Mouse (Mus musculus) intestine, postnatal 0 days (tissue): ENCODE measurements at regions not wholly inside any gene's neighbourhood (a gene's known extent, or its start where the extent isn't known, plus 50 kb on each side); places are given as distances from the start of the nearest gene placed in this dataset.

Experiments used
- ATAC-seq: fragments of 200-750 bp; cut with Nextera tagmentation; 2 replicates; pipeline ENCODE4 v1.8.0; 2017; ENCODE audit warnings: mild to moderate bottlenecking, moderate TSS enrichment, moderate library complexity
- H3K27ac ChIP-seq: fragments of 300-500 bp; sonication (generic); 2 replicates; pipeline ENCODE4 v1.5.1; 2014; ENCODE audit warnings: mild to moderate bottlenecking, low read depth, low read length, moderate library complexity
- H3K27me3 ChIP-seq: fragments of 300-500 bp; sonication (generic); replicated peaks from 2 replicates; pipeline ENCODE4 v1.6.1; 2014; ENCODE audit warnings: low read length, mixed read lengths; ENCODE audit not compliant: control insufficient read depth, insufficient read depth
- H3K36me3 ChIP-seq: fragments of 300-500 bp; sonication (generic); 2 replicates; pipeline ENCODE4 v1.6.1; 2014; ENCODE audit warnings: mild to moderate bottlenecking, moderate library complexity; ENCODE audit not compliant: control insufficient read depth, insufficient read depth
- H3K4me1 ChIP-seq: fragments of 300-500 bp; sonication (generic); replicated peaks from 2 replicates; pipeline ENCODE4 v1.6.1; 2014; ENCODE audit warnings: antibody characterized with exemption, low read length, mixed read lengths; ENCODE audit not compliant: control insufficient read depth, insufficient read depth
- H3K4me2 ChIP-seq: fragments of 300-500 bp; sonication (generic); replicated peaks from 2 replicates; pipeline ENCODE4 v1.6.1; 2014; ENCODE audit warnings: low read depth, mild to moderate bottlenecking, moderate library complexity
- H3K4me3 ChIP-seq: fragments of 300-500 bp; sonication (generic); 2 replicates; pipeline ENCODE4 v1.5.1; 2014; ENCODE audit warnings: low read depth, low read length
- H3K9ac ChIP-seq: fragments of 300-500 bp; sonication (generic); 2 replicates; pipeline ENCODE4 v1.6.1; 2014; ENCODE audit warnings: mild to moderate bottlenecking, low read depth, low read length
- H3K9me3 ChIP-seq: fragments of 300-500 bp; sonication (generic); 2 replicates; pipeline ENCODE4 v1.6.1; 2016; ENCODE audit warnings: mixed run types; ENCODE audit not compliant: control insufficient read depth
- CTCF ChIP-seq: sonication (generic); IDR thresholded peaks from 2 replicates; pipeline ENCODE4 v1.5.1; 2016; ENCODE audit warnings: low read depth, mild to moderate bottlenecking, control low read depth, antibody characterized with exemption, moderate library complexity
- WGBS: fragments of 180-500 bp; shearing (Covaris S2); extraction: QIAGEN DNeasy Blood & Tissue Kit; methylation state at CpG from one replicate; pipeline ENCODE4 v1.1.7; 2014; 5-methylcytosine and 5-hydroxymethylcytosine counted together

GRCm38 (mm10) chr6:49893113-49893512 is 70.6 kb downstream of the Npy start:
- H3K4me1 ChIP-seq, result no peaks in the 10 kb centered on the region
- H3K36me3 ChIP-seq, result no peaks in the 10 kb centered on the region
- ATAC-seq, result no peak
- TF ChIP-seq CTCF, result no peak
- no peaks in the 10 kb centered on the region for H3K27me3 ChIP-seq
- H3K9me3 ChIP-seq, result no peaks in the 10 kb centered on the region
- H3K9ac ChIP-seq, result no peak overlapping the region
- no peak overlapping the region for H3K4me2 ChIP-seq
- no peak overlapping the region for H3K4me3 ChIP-seq
- H3K27ac ChIP-seq, result no peak overlapping the region
- WGBS, result 80% methylated on average over 7 of the region's 7 CpGs

- 96% methylated on average over 3 of the region's 3 CpGs for WGBS
- no peaks in the 10 kb centered on the region for H3K4me1 ChIP-seq
- no peaks in the 10 kb centered on the region for H3K9me3 ChIP-seq
- no peaks in the 10 kb centered on the region for H3K27me3 ChIP-seq
- H3K4me3 ChIP-seq, result no peak overlapping the region
- no peak for ATAC-seq
- no peak overlapping the region for H3K27ac ChIP-seq
- no peaks in the 10 kb centered on the region for H3K36me3 ChIP-seq
- H3K4me2 ChIP-seq, result no peak overlapping the region
- TF ChIP-seq CTCF, result no peak
- H3K9ac ChIP-seq, result no peak overlapping the region
These were observed 76.6 kb downstream of the Npy start for GRCm38 (mm10) chr6:49899146-49899545.

GRCm38 (mm10) chr6:49901512-49901911 is 79.0 kb downstream of the Npy start:
- Histone ChIP-seq H3K4me2 (no peak overlapping the region), H3K36me3 (no peaks in the 10 kb centered on the region), H3K9ac (no peak overlapping the region), H3K27ac (no peak overlapping the region), H3K4me3 (no peak overlapping the region), H3K9me3 (no peaks in the 10 kb centered on the region), H3K4me1 (no peaks in the 10 kb centered on the region), H3K27me3 (no peaks in the 10 kb centered on the region)
- 76% methylated on average over 6 of the region's 6 CpGs for WGBS
- ATAC-seq, result no peak
- TF ChIP-seq CTCF, result no peak

GRCm38 (mm10) chr6:49904001-49904400 is 81.5 kb downstream of the Npy start:
- no peak overlapping the region for H3K4me3 ChIP-seq
- ATAC-seq, result no peak
- no peak overlapping the region for H3K27ac ChIP-seq
- H3K4me2 ChIP-seq, result no peak overlapping the region
- H3K27me3 ChIP-seq, result no peaks in the 10 kb centered on the region
- no peak overlapping the region for H3K9ac ChIP-seq
- H3K36me3 ChIP-seq, result no peaks in the 10 kb centered on the region
- WGBS, result 68% methylated on average over 6 of the region's 6 CpGs
- TF ChIP-seq CTCF, result no peak
- no peaks in the 10 kb centered on the region for H3K9me3 ChIP-seq
- H3K4me1 ChIP-seq, result no peaks in the 10 kb centered on the region

- Histone ChIP-seq H3K27me3 (no peaks in the 10 kb centered on the region), H3K9ac (no peak overlapping the region), H3K27ac (no peak overlapping the region), H3K4me1 (no peaks in the 10 kb centered on the region), H3K9me3 (no peaks in the 10 kb centered on the region), H3K36me3 (no peaks in the 10 kb centered on the region), H3K4me3 (no peak overlapping the region), H3K4me2 (no peak overlapping the region)
- no peak for ATAC-seq
- WGBS, result 80% methylated on average over 2 of the region's 2 CpGs
- no peak for TF ChIP-seq CTCF
These were observed 83.9 kb downstream of the Npy start for GRCm38 (mm10) chr6:49906456-49906855.

GRCm38 (mm10) chr6:49919089-49919812 is 96.7 kb downstream of the Npy start:
- 36% methylated on average over 7 of the region's 7 CpGs for WGBS
- H3K4me2 ChIP-seq, result no peak overlapping the region
- H3K9ac ChIP-seq, result no peak overlapping the region

GRCm38 (mm10) chr6:49919813-49920170 is 97.3 kb downstream of the Npy start:
- no peak for ATAC-seq

More at GRCm38 (mm10) chr6:49919089-49919812, 96.7 kb downstream of the Npy start:
- Histone ChIP-seq H3K36me3 (no peaks in the 10 kb centered on the region), H3K9me3 (no peaks in the 10 kb centered on the region), H3K27ac (no peak overlapping the region), H3K4me3 (no peak overlapping the region), H3K27me3 (no peaks in the 10 kb centered on the region), H3K4me1 (no peaks in the 10 kb centered on the region)
- TF ChIP-seq CTCF, result peak; percentile 72
- ATAC-seq, result no peak

More at GRCm38 (mm10) chr6:49919813-49920170, 97.3 kb downstream of the Npy start:
- H3K4me2 ChIP-seq, result no peak overlapping the region
- no peak overlapping the region for H3K4me3 ChIP-seq
- 83% methylated on average over 1 of the region's 1 CpGs for WGBS
- H3K9ac ChIP-seq, result no peak overlapping the region
- H3K27me3 ChIP-seq, result no peaks in the 10 kb centered on the region
- H3K36me3 ChIP-seq, result no peaks in the 10 kb centered on the region
- H3K27ac ChIP-seq, result no peak overlapping the region
- no peak for TF ChIP-seq CTCF
- no peaks in the 10 kb centered on the region for H3K4me1 ChIP-seq
- H3K9me3 ChIP-seq, result no peaks in the 10 kb centered on the region
